Mouse (Mus musculus) C2C12 (cell line): Measurements from ENCODE around the gene Zfp683. TPM values are rescaled to one million over a fixed set of nuclear protein-coding genes. Genes with fewer than 3 reads are reported as not detected.

Experiments
- H3K27me3 ChIP-seq: one replicate; pipeline ENCODE4 v1.6.1; 2011; ENCODE audit not compliant: control insufficient read depth, insufficient read depth, insufficient read length
- H3K36me3 ChIP-seq: one replicate; pipeline ENCODE4 v1.6.1; 2011; ENCODE audit not compliant: control insufficient read depth, insufficient read depth
- H3K4me3 ChIP-seq: one replicate; pipeline ENCODE4 v1.5.1; 2011; ENCODE audit warnings: mild to moderate bottlenecking, control low read depth; ENCODE audit not compliant: poor library complexity, insufficient read depth, severe bottlenecking
- H3K79me2 ChIP-seq: one replicate; pipeline ENCODE4 v1.6.1; 2011; ENCODE audit not compliant: control insufficient read depth, insufficient read depth
- H3K79me3 ChIP-seq: one replicate; pipeline ENCODE4 v1.6.1; 2011; ENCODE audit warnings: low read depth, control low read depth
- H3ac ChIP-seq: one replicate; pipeline ENCODE3; 2011; ENCODE audit warnings: low read depth; ENCODE audit not compliant: control insufficient read depth, insufficient read length
- CEBPB ChIP-seq: IDR thresholded peaks from one replicate; pipeline ENCODE4 v1.6.1; 2011; ENCODE audit warnings: low read depth, mild to moderate bottlenecking, control low read depth, moderate library complexity
- CTCF ChIP-seq: IDR thresholded peaks from one replicate; pipeline ENCODE4 v1.5.1; 2011; ENCODE audit not compliant: control insufficient read depth, insufficient read depth, insufficient read length
- FOSL1 ChIP-seq: IDR thresholded peaks from one replicate; pipeline ENCODE4 v1.8.0; 2011; ENCODE audit warnings: mild to moderate bottlenecking, low read length; ENCODE audit not compliant: poor library complexity, insufficient read depth, severe bottlenecking
- MAX ChIP-seq: IDR thresholded peaks from one replicate; pipeline ENCODE4 v1.6.1; 2011; ENCODE audit warnings: mild to moderate bottlenecking, control low read depth
- MYOD1 ChIP-seq: IDR thresholded peaks from one replicate; pipeline ENCODE4 v1.6.1; 2011; ENCODE audit warnings: low read depth; ENCODE audit not compliant: control insufficient read depth, insufficient read length
- MYOG ChIP-seq: IDR thresholded peaks from one replicate; pipeline ENCODE4 v1.6.1; 2011; ENCODE audit not compliant: control insufficient read depth, insufficient read length; ENCODE audit errors: extremely low read depth
- USF1 ChIP-seq: IDR thresholded peaks from one replicate; pipeline ENCODE4 v1.6.1; 2011; ENCODE audit warnings: low read depth, mild to moderate bottlenecking, control low read depth, moderate library complexity
- polyA plus RNA-seq: library from polyadenylated mRNA; unstranded; fragments of >200 nt; fragmentation: generic; extraction: Trizol; gene quantifications from one replicate; pipeline ENCODE4 v1.2.1, GENCODE M21; 2012; ENCODE audit warnings: missing spikeins

Zfp683 gene
- polyA plus RNA-seq, 1 experiment, result not detected

GRCm38 (mm10) chr4:134067383-134067782, 13.7 kb downstream of the Zfp683 start:
- peaks cover 45% of the 10 kb centered on the region for H3K27me3 ChIP-seq
- H3K36me3 ChIP-seq, result no peaks in the 10 kb centered on the region
- H3K79me3 ChIP-seq, result no peaks in the 10 kb centered on the region
- H3K4me3 ChIP-seq, result no peak overlapping the region
- H3ac ChIP-seq, result no peak overlapping the region
- TF ChIP-seq FOSL1, result no peak
- no peak for TF ChIP-seq USF1
- no peak for TF ChIP-seq MYOD1
- no peak for TF ChIP-seq CEBPB
- no peak for TF ChIP-seq MAX
- no peak for TF ChIP-seq CTCF
- no peak for TF ChIP-seq MYOG
- no peaks in the 10 kb centered on the region for H3K79me2 ChIP-seq

- TF ChIP-seq USF1 (no peak), CEBPB (no peak), CTCF (no peak), MAX (no peak), FOSL1 (no peak), MYOD1 (no peak), MYOG (no peak)
- no peaks in the 10 kb centered on the region for H3K79me3 ChIP-seq
- H3K4me3 ChIP-seq, result no peak overlapping the region
- peaks cover 50% of the 10 kb centered on the region for H3K27me3 ChIP-seq
- H3ac ChIP-seq, result no peak overlapping the region
- no peaks in the 10 kb centered on the region for H3K79me2 ChIP-seq
- H3K36me3 ChIP-seq, result no peaks in the 10 kb centered on the region
Measured at GRCm38 (mm10) chr4:134067833-134068544, 14.4 kb downstream of the Zfp683 start.

- H3K4me3 ChIP-seq, result no peak overlapping the region
- H3K36me3 ChIP-seq, result no peaks in the 10 kb centered on the region
- H3K79me3 ChIP-seq, result no peaks in the 10 kb centered on the region
- TF ChIP-seq FOSL1 (no peak), MYOD1 (no peak), MAX (no peak), CTCF (no peak), USF1 (no peak), CEBPB (no peak)
- no peak overlapping the region for H3ac ChIP-seq
- H3K79me2 ChIP-seq, result no peaks in the 10 kb centered on the region
- peaks cover 49% of the 10 kb centered on the region for H3K27me3 ChIP-seq
Measured at GRCm38 (mm10) chr4:134068793-134069580, 15.3 kb downstream of the Zfp683 start.

- Histone ChIP-seq H3K27me3 (peaks cover 37% of the 10 kb centered on the region), H3K36me3 (no peaks in the 10 kb centered on the region), H3ac (no peak overlapping the region)
Measured at GRCm38 (mm10) chr4:134078694-134079093, 25.1 kb downstream of the Zfp683 start.

GRCm38 (mm10) chr4:134080674-134081073, 27.0 kb downstream of the Zfp683 start:
- Histone ChIP-seq H3K79me2 (no peaks in the 10 kb centered on the region), H3K27me3 (peaks cover 20% of the 10 kb centered on the region), H3ac (no peak overlapping the region), H3K79me3 (no peaks in the 10 kb centered on the region), H3K36me3 (no peaks in the 10 kb centered on the region), H3K4me3 (no peak overlapping the region)
- TF ChIP-seq MYOG (no peak), USF1 (no peak)

More at GRCm38 (mm10) chr4:134078694-134079093, 25.1 kb downstream of the Zfp683 start:
- Histone ChIP-seq H3K4me3 (no peak overlapping the region), H3K79me3 (no peaks in the 10 kb centered on the region), H3K79me2 (no peaks in the 10 kb centered on the region)
- TF ChIP-seq USF1, result no peak
- TF ChIP-seq MYOD1, result no peak
- no peak for TF ChIP-seq MAX
- TF ChIP-seq CTCF, result peak; percentile 8
- no peak for TF ChIP-seq FOSL1
- no peak for TF ChIP-seq MYOG
- TF ChIP-seq CEBPB, result no peak
